Mouse (Mus musculus) cortical plate, adult 2 months (tissue): ENCODE results near the gene Psmd4.

ENCODE experiments used
- CTCF ChIP-seq: fragments of 200-500 bp; IDR thresholded peaks from 2 replicates; pipeline ENCODE4 v1.5.1; 2011; ENCODE audit warnings: mild to moderate bottlenecking, control low read depth, low read length; ENCODE audit not compliant: insufficient read depth; ENCODE audit errors: extremely low read depth
- POLR2A ChIP-seq: fragments of 200-500 bp; IDR thresholded peaks from 2 replicates; pipeline ENCODE4 v1.6.1; 2011; ENCODE audit warnings: mild to moderate bottlenecking, low read length, control low read depth; ENCODE audit not compliant: insufficient read depth; ENCODE audit errors: extremely low read depth

GRCm38 (mm10) chr3:95042166-95042837 is at the start of gene Psmd4:
- peak; percentile 95 for TF ChIP-seq POLR2A
- TF ChIP-seq CTCF, result no peak
